Mouse (Mus musculus): Measurements from ENCODE around the gene Fbxo47. TPM values are rescaled to one million over a fixed set of nuclear protein-coding genes. Genes with fewer than 3 reads are reported as not detected.
"Not testable (repeated sequence)": the region's sequence is repeated elsewhere in the genome, so short reads cannot be mapped to it uniquely, and the experiment has no call there.

The Fbxo47 gene
- polyA plus RNA-seq, 1 experiment from 2014 or later, result 0.97 TPM

DNA sequence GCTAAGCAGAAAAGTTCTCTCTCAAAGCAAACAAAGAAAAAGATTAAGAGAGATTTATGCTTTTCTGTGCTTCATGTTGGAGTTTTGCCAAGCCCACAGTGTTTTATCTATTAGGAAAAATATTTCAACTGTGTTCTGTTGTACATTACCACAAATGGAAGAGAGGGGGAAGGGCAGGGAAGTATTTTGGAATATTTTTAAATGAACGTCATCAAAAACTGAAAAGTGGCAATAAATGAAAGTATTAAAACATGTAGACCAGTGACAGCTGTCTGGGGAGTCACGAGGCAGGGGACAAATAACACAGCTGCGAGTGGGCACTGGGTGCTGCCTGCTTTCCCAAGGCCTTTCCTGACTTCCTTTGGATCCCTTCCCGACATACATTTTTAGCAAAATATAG lies 12.7 kb upstream of the Fbxo47 start:
- no peaks in the 10 kb centered on the region for H3K27me3 ChIP-seq (replicated peaks; ENCODE audit: control insufficient read depth, insufficient read depth, low read length)
- no peak overlapping the region for H3K4me2 ChIP-seq (ENCODE audit: low read depth, low read length)
- H3K4me3 ChIP-seq (ENCODE audit: low read depth, low read length), result no peak overlapping the region
- no peaks in the 10 kb centered on the region for H3K36me3 ChIP-seq (ENCODE audit: control insufficient read depth, insufficient read depth, low read length)
- H3K4me1 ChIP-seq (ENCODE audit: control insufficient read depth, insufficient read depth, low read length), result no peaks in the 10 kb centered on the region
- ATAC-seq (ENCODE audit: low read depth) (no peak), DNase-seq (ENCODE audit: low spot score) (peak; percentile 47)
- H3K27ac ChIP-seq (replicated peaks; ENCODE audit: low read depth, low read length), result no peak overlapping the region
- H3K9ac ChIP-seq (ENCODE audit: low read depth, low read length), result no peak overlapping the region
- 51% methylated on average over 4 of the region's 4 CpGs for WGBS
- peaks cover 4% of the 10 kb centered on the region; the same call in 1 of the 2 replicates for H3K9me3 ChIP-seq (ENCODE audit: control insufficient read depth, low read length)

DNA sequence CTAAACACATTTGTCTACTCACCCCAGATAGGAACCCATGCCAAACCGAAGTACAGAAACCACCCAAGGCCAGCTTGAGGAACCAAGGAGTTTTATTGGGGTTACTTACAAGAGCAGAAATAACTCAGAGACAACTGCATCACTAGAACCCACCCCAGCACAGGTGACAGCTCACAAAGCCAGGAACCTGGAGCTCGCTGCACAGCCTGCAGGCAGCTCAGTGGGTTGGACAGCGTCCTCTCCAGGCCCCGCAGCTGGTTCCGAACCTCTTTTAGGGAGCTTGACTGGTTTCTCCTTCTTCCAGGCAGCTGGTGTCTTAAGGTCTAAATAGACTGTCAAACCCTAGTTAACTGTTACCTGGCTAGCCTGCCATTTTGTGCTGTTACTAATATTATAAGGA lies 7.9 kb upstream of the Fbxo47 start:
- Histone ChIP-seq H3K9ac (ENCODE audit: low read depth, low read length) (no peak overlapping the region), H3K4me1 (ENCODE audit: control insufficient read depth, insufficient read depth, low read length) (no peaks in the 10 kb centered on the region), H3K4me3 (ENCODE audit: low read depth, low read length) (no peak overlapping the region), H3K9me3 (ENCODE audit: control insufficient read depth, low read length) (peaks cover 4% of the 10 kb centered on the region; the same call in 1 of the 2 replicates), H3K36me3 (ENCODE audit: control insufficient read depth, insufficient read depth, low read length) (no peaks in the 10 kb centered on the region), H3K27me3 (replicated peaks; ENCODE audit: control insufficient read depth, insufficient read depth, low read length) (no peaks in the 10 kb centered on the region), H3K4me2 (ENCODE audit: low read depth, low read length) (no peak overlapping the region), H3K27ac (replicated peaks; ENCODE audit: low read depth, low read length) (no peak overlapping the region)
- WGBS, result 69% methylated on average over 5 of the region's 5 CpGs
- no peak for DNase-seq (ENCODE audit: low spot score)
- no peak for ATAC-seq (ENCODE audit: low read depth)

DNA sequence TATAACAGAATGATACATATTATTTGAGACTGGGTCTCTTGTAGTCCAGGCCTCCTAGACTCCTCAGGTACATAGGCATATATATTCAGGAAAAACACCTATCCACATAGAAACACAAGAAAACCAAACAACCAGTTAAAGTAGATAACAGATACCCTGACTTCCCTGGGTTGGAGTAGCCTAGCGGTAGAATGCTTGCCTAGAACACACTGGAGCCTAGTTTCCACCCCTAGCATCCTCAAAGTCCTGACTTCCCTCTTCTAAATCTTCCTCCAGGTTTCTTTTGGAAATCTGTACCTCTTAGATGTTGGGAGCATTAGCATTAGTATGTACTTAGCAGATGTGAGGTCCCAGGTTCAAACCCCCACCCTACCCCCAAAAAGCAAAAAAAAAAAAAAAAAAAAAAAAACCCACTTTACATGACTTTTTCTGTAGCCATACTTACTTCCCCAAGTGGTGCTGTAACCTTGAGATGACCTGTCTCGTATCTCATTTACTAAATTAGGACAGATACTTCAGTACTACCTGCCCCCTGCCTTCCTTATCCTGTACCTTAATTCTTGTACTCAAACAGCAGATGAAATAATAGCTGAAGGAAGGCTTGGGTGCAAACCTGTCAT lies 1.5 kb upstream of the Fbxo47 start:
- Histone ChIP-seq H3K4me3 (ENCODE audit: low read depth, low read length) (no peak overlapping the region), H3K4me2 (ENCODE audit: low read depth, low read length) (no peak overlapping the region; the same call in 1 of the 2 replicates), H3K9ac (ENCODE audit: low read depth, low read length) (no peak overlapping the region), H3K27me3 (replicated peaks; ENCODE audit: control insufficient read depth, insufficient read depth, low read length) (no peaks in the 10 kb centered on the region), H3K9me3 (ENCODE audit: control insufficient read depth, low read length) (no peaks in the 10 kb centered on the region), H3K27ac (replicated peaks; ENCODE audit: low read depth, low read length) (no peak overlapping the region), H3K36me3 (ENCODE audit: control insufficient read depth, insufficient read depth, low read length) (no peaks in the 10 kb centered on the region), H3K4me1 (ENCODE audit: control insufficient read depth, insufficient read depth, low read length) (no peaks in the 10 kb centered on the region)
- no peak for DNase-seq (ENCODE audit: low spot score)
- no peak for ATAC-seq (ENCODE audit: low read depth)
- WGBS, result 91% methylated on average over 2 of the region's 2 CpGs

DNA sequence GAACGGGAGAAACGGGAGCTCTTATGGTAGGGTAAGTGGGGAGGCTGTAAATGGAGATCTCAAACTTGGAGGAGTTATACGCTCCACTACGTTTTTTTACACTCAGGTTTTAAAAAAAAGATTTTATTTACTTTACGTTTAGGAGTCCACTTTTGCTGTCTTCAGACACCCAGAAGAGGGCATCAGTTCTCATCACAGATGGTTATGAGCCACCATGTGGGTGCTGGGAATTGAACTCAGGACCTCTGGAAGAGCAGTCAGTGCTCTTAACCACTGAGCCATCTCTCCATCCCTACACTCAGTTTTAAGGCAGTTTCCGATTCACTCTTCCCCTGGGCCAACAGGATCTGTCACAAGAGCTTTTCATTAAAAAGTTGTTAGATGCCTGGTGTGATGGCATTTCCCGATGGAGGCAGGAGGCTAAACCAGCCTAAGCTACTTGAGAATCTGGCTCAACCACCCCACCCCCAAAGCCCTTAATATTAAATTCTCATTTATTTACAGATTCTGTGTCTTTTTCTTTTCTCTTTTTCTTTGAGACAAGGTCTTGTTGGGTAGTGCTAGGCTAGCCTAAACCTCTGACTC lies 739 bp upstream of the Fbxo47 start:
- Histone ChIP-seq H3K4me3 (ENCODE audit: low read depth, low read length) (peak overlapping the region; percentile 59), H3K4me1 (ENCODE audit: control insufficient read depth, insufficient read depth, low read length) (no peaks in the 10 kb centered on the region), H3K9ac (ENCODE audit: low read depth, low read length) (peak overlapping the region; percentile 20; the same call in 1 of the 2 replicates), H3K9me3 (ENCODE audit: control insufficient read depth, low read length) (no peaks in the 10 kb centered on the region), H3K27me3 (replicated peaks; ENCODE audit: control insufficient read depth, insufficient read depth, low read length) (no peaks in the 10 kb centered on the region), H3K4me2 (ENCODE audit: low read depth, low read length) (peak overlapping the region; percentile 60), H3K36me3 (ENCODE audit: control insufficient read depth, insufficient read depth, low read length) (no peaks in the 10 kb centered on the region), H3K27ac (replicated peaks; ENCODE audit: low read depth, low read length) (peak overlapping the region; percentile 76)
- WGBS, result 25% methylated on average over 7 of the region's 7 CpGs
- no peak for DNase-seq (ENCODE audit: low spot score)
- ATAC-seq (ENCODE audit: low read depth), result no peak

DNA sequence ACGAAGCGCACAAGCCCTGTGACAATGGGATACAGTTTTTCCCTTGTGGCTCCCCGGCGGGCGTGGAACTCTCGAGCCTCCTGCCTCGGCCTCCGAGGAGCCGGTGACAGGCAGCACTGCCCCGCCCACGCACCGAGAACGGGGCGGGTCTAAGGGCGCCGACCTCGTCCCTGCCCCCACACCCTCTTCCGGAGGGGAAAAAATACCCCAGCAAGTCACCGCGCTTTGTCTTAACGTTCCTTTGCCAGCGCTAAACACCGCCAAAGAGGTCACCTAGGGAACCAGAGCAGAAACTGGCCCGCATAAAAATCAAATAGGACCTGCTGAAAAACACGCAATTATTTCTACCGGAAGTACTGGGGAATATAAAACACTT lies 424 bp downstream of the Fbxo47 start:
- WGBS, result 6% methylated on average over 26 of the region's 26 CpGs
- H3K4me3 ChIP-seq (ENCODE audit: low read depth, low read length), result peak overlapping the region; percentile 59
- DNase-seq (ENCODE audit: low spot score) (peak; percentile 77), ATAC-seq (ENCODE audit: low read depth) (0 out of 2 replicates have a peak, but pooled peaks have one; percentile 24)
- H3K27ac ChIP-seq (replicated peaks; ENCODE audit: low read depth, low read length), result peak overlapping the region; percentile 87
- H3K4me1 ChIP-seq (ENCODE audit: control insufficient read depth, insufficient read depth, low read length), result no peaks in the 10 kb centered on the region
- H3K4me2 ChIP-seq (ENCODE audit: low read depth, low read length), result peak overlapping the region; percentile 60
- H3K9me3 ChIP-seq (ENCODE audit: control insufficient read depth, low read length), result no peaks in the 10 kb centered on the region
- H3K27me3 ChIP-seq (replicated peaks; ENCODE audit: control insufficient read depth, insufficient read depth, low read length), result no peaks in the 10 kb centered on the region
- peak overlapping the region; percentile 60 for H3K9ac ChIP-seq (ENCODE audit: low read depth, low read length)
- no peaks in the 10 kb centered on the region for H3K36me3 ChIP-seq (ENCODE audit: control insufficient read depth, insufficient read depth, low read length)

DNA sequence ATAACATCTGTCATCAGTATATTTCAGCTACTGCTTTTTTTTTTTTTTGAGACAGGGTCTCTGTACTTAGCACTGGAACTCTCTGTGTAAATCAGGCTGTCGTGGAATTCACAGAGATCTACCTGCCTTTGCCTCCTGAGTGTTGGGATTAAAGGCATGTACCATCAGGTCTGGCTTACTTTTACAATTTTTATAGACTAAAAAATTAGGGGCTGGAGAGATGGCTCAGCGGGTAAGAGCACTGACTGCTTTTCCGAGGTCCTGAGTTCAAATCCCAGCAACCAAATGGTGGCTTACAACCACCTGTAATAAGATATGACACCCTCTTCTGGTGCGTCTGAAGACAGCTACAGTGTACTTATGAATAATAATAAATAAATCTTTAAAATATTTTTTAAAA lies 3.6 kb downstream of the Fbxo47 start:
- no peak overlapping the region for H3K27ac ChIP-seq (replicated peaks; ENCODE audit: low read depth, low read length)
- no peaks in the 10 kb centered on the region for H3K36me3 ChIP-seq (ENCODE audit: control insufficient read depth, insufficient read depth, low read length)
- H3K4me2 ChIP-seq (ENCODE audit: low read depth, low read length), result no peak overlapping the region
- WGBS, result 85% methylated on average over 4 of the region's 4 CpGs
- no peak overlapping the region for H3K4me3 ChIP-seq (ENCODE audit: low read depth, low read length)
- DNase-seq (ENCODE audit: low spot score) (no peak), ATAC-seq (ENCODE audit: low read depth) (no peak)
- no peaks in the 10 kb centered on the region for H3K27me3 ChIP-seq (replicated peaks; ENCODE audit: control insufficient read depth, insufficient read depth, low read length)
- no peak overlapping the region for H3K9ac ChIP-seq (ENCODE audit: low read depth, low read length)
- no peaks in the 10 kb centered on the region for H3K4me1 ChIP-seq (ENCODE audit: control insufficient read depth, insufficient read depth, low read length)
- H3K9me3 ChIP-seq (ENCODE audit: control insufficient read depth, low read length), result no peaks in the 10 kb centered on the region

DNA sequence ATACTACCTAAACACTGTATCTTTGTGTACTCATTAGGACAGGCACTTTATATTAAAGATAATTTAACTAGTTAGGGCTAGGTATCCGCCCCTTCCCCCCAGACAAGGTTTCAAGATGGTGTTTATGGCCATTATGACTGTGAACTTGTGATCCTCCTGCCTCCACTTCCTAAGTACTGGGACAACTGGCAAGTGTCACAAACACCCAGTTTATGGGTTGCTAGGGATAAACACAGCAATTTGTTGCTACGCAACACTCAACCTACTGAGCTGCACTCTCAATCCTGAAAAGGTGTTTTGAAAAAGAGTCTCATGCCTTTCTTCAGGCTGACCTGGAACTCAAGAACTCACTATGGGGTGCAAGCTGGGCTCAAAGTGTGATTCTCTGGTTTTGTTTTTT lies 6.6 kb downstream of the Fbxo47 start:
- no peaks in the 10 kb centered on the region for H3K36me3 ChIP-seq (ENCODE audit: control insufficient read depth, insufficient read depth, low read length)
- no peak overlapping the region for H3K4me2 ChIP-seq (ENCODE audit: low read depth, low read length)
- H3K9me3 ChIP-seq (ENCODE audit: control insufficient read depth, low read length), result no peaks in the 10 kb centered on the region
- no peaks in the 10 kb centered on the region for H3K27me3 ChIP-seq (replicated peaks; ENCODE audit: control insufficient read depth, insufficient read depth, low read length)
- no peak overlapping the region for H3K27ac ChIP-seq (replicated peaks; ENCODE audit: low read depth, low read length)
- H3K9ac ChIP-seq (ENCODE audit: low read depth, low read length), result no peak overlapping the region
- no peaks in the 10 kb centered on the region for H3K4me1 ChIP-seq (ENCODE audit: control insufficient read depth, insufficient read depth, low read length)
- DNase-seq (ENCODE audit: low spot score), result no peak
- H3K4me3 ChIP-seq (ENCODE audit: low read depth, low read length), result no peak overlapping the region
- 84% methylated on average over 2 of the region's 2 CpGs for WGBS
- no peak for ATAC-seq (ENCODE audit: low read depth)

DNA sequence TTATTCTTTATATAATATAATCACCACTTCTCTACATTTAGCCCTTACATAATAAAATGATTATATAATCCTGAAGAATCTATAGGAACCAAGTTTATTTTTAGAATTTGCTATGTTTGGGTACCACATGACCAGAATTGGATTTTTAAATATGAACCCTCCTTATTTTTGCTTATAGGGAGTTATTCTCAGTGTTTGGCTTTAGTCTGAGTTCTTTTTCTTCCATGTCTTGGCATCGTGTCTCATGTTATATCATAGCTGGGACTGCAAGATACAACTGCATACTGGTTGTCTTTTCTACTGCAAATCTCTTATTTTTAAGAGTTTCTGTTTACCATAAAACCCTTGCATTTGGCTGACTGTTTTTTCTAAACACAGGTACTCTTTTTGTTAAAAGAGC lies 9.6 kb downstream of the Fbxo47 start:
- H3K27ac ChIP-seq (replicated peaks; ENCODE audit: low read depth, low read length), result no peak overlapping the region
- ATAC-seq (ENCODE audit: low read depth) (no peak), DNase-seq (ENCODE audit: low spot score) (no peak)
- H3K4me1 ChIP-seq (ENCODE audit: control insufficient read depth, insufficient read depth, low read length), result no peaks in the 10 kb centered on the region
- H3K4me3 ChIP-seq (ENCODE audit: low read depth, low read length), result no peak overlapping the region
- no peaks in the 10 kb centered on the region for H3K36me3 ChIP-seq (ENCODE audit: control insufficient read depth, insufficient read depth, low read length)
- no peak overlapping the region for H3K4me2 ChIP-seq (ENCODE audit: low read depth, low read length)
- H3K9me3 ChIP-seq (ENCODE audit: control insufficient read depth, low read length), result no peaks in the 10 kb centered on the region
- WGBS, result 79% methylated on average over 1 of the region's 1 CpGs
- H3K27me3 ChIP-seq (replicated peaks; ENCODE audit: control insufficient read depth, insufficient read depth, low read length), result no peaks in the 10 kb centered on the region
- no peak overlapping the region for H3K9ac ChIP-seq (ENCODE audit: low read depth, low read length)

DNA sequence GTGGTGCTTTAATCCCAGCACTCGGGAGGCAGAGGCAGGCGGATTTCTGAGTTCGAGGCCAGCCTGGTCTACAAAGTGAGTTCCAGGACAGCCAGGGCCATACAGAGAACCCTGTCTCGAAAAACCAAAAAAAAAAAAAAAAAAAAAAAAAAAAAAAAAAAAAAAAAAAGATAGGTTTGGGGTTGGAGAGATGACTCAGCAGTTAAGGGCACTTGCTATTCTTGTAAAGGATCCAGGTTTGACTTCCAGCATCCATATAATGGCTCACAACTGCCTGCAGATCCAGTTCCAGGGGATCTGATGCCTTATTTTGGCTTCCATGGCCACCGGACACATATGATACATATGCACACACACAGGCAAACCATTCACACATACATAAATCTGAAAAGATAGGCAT lies 11.6 kb downstream of the Fbxo47 start:
- not testable (repeated sequence) for H3K4me3 ChIP-seq (ENCODE audit: low read depth, low read length); H3K9ac ChIP-seq (ENCODE audit: low read depth, low read length); DNase-seq (ENCODE audit: low spot score); H3K36me3 ChIP-seq (ENCODE audit: control insufficient read depth, insufficient read depth, low read length); H3K4me2 ChIP-seq (ENCODE audit: low read depth, low read length); H3K27me3 ChIP-seq (replicated peaks; ENCODE audit: control insufficient read depth, insufficient read depth, low read length); H3K4me1 ChIP-seq (ENCODE audit: control insufficient read depth, insufficient read depth, low read length); H3K9me3 ChIP-seq (ENCODE audit: control insufficient read depth, low read length); ATAC-seq (ENCODE audit: low read depth); H3K27ac ChIP-seq (replicated peaks; ENCODE audit: low read depth, low read length)
- 85% methylated on average over 5 of the region's 5 CpGs for WGBS
